Mouse (Mus musculus): Measurements from ENCODE around the gene Nr6a1.

The Nr6a1 gene

GRCm38 (mm10) chr2:38927115-38927979 lies at the start of gene Nr6a1:
Gene Nr6a1 (minus strand): TSS chr2:38927688.
- in situ Hi-C loops (cut with MboI; ENCODE audit: unreplicated experiment in 2 of 2): loop anchor here (5.0 to 10.0 kb wide), 5 partner anchors 70 to 447 kb away; partner anchors contain the start of genes Golga1 (in 1 of the 2) and Wdr38 (in 1 of the 2)

GRCm38 (mm10) chr2:38975941-38976805 lies 48.7 kb upstream of the Nr6a1 start:
- in situ Hi-C loops (cut with MboI; ENCODE audit: unreplicated experiment in 2 of 2): no loop called here

- in situ Hi-C loops (cut with MboI; ENCODE audit: unreplicated experiment in 2 of 2): no loop called here
These were observed 47.7 kb upstream of the Nr6a1 start for GRCm38 (mm10) chr2:38975181-38975580.

- in situ Hi-C loops (cut with MboI; ENCODE audit: unreplicated experiment in 2 of 2): no loop called here
These were observed 46.7 kb upstream of the Nr6a1 start for GRCm38 (mm10) chr2:38974171-38974570.

- in situ Hi-C loops (cut with MboI; ENCODE audit: unreplicated experiment in 2 of 2): no loop called here
These were observed 46.2 kb upstream of the Nr6a1 start for GRCm38 (mm10) chr2:38973701-38974100.

- in situ Hi-C loops (cut with MboI; ENCODE audit: unreplicated experiment in 2 of 2): no loop called here
These were observed 45.7 kb upstream of the Nr6a1 start for GRCm38 (mm10) chr2:38973223-38973622.

- in situ Hi-C loops (cut with MboI; ENCODE audit: unreplicated experiment in 2 of 2): no loop called here
These were observed 42.6 kb upstream of the Nr6a1 start for GRCm38 (mm10) chr2:38970057-38970456.

GRCm38 (mm10) chr2:38969650-38970049 lies 42.2 kb upstream of the Nr6a1 start:
- in situ Hi-C loops (cut with MboI; ENCODE audit: unreplicated experiment in 2 of 2): no loop called here

GRCm38 (mm10) chr2:38964198-38964597 lies 36.7 kb upstream of the Nr6a1 start:
- in situ Hi-C loops (cut with MboI; ENCODE audit: unreplicated experiment in 2 of 2): no loop called here

- in situ Hi-C loops (cut with MboI; ENCODE audit: unreplicated experiment in 2 of 2): no loop called here
These were observed 30.3 kb upstream of the Nr6a1 start for GRCm38 (mm10) chr2:38957671-38958223.

GRCm38 (mm10) chr2:38956062-38956461 lies 28.6 kb upstream of the Nr6a1 start:
- in situ Hi-C loops (cut with MboI; ENCODE audit: unreplicated experiment in 2 of 2): no loop called here

- in situ Hi-C loops (cut with MboI; ENCODE audit: unreplicated experiment in 2 of 2): no loop called here
These were observed 25.8 kb upstream of the Nr6a1 start for GRCm38 (mm10) chr2:38953152-38953883.

- in situ Hi-C loops (cut with MboI; ENCODE audit: unreplicated experiment in 2 of 2): no loop called here
These were observed 22.8 kb upstream of the Nr6a1 start for GRCm38 (mm10) chr2:38950281-38950719.

- in situ Hi-C loops (cut with MboI; ENCODE audit: unreplicated experiment in 2 of 2): no loop called here
These were observed 20.1 kb upstream of the Nr6a1 start for GRCm38 (mm10) chr2:38947566-38947965.

- in situ Hi-C loops (cut with MboI; ENCODE audit: unreplicated experiment in 2 of 2): no loop called here
These were observed 17.1 kb upstream of the Nr6a1 start for GRCm38 (mm10) chr2:38944460-38945161.

- in situ Hi-C loops (cut with MboI; ENCODE audit: unreplicated experiment in 2 of 2): no loop called here
These were observed 16.5 kb upstream of the Nr6a1 start for GRCm38 (mm10) chr2:38943977-38944376.

GRCm38 (mm10) chr2:38943161-38943560 lies 15.7 kb upstream of the Nr6a1 start:
- in situ Hi-C loops (cut with MboI; ENCODE audit: unreplicated experiment in 2 of 2): no loop called here

- in situ Hi-C loops (cut with MboI; ENCODE audit: unreplicated experiment in 2 of 2): no loop called here
These were observed 14.4 kb upstream of the Nr6a1 start for GRCm38 (mm10) chr2:38941898-38942297.

GRCm38 (mm10) chr2:38941426-38941825 lies 13.9 kb upstream of the Nr6a1 start:
- in situ Hi-C loops (cut with MboI; ENCODE audit: unreplicated experiment in 2 of 2): no loop called here

GRCm38 (mm10) chr2:38939047-38939446 lies 11.6 kb upstream of the Nr6a1 start:
- in situ Hi-C loops (cut with MboI; ENCODE audit: unreplicated experiment in 2 of 2): no loop called here
